Mouse (Mus musculus): ENCODE measurements around the gene 1700001K19Rik.
A peak's percentile ranks its signal among the peaks of the same experiment; 100 is the strongest.

DNA sequence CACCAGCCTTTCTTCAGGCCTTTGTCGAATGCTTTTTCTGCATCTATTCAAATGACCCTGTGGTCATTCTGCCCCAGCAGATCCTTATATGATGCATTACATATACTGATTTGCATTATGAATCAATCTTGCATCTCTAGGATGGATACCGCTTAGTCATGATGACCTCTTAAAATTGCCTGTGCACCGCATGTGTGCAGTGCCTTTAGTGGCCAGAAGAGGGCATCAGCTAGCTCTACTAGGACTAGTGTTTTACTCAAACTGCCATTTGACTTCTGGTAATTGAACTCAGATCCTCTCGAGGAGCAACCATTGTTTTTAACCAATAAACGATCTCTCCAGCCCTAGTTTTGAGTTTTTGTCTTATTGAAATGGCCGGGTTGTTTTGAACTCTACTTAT, 31.4 kb upstream of the 1700001K19Rik start:
- TF ChIP-seq CTCF (IDR thresholded peaks at IDR 0.05; ENCODE audit: low read depth, low read length) = peak; percentile 28
- no peak for TF ChIP-seq POLR2A (IDR thresholded peaks at IDR 0.05; ENCODE audit: insufficient read depth, low read length)
- no peak for TF ChIP-seq EP300 (IDR thresholded peaks at IDR 0.05; ENCODE audit: insufficient read depth, low read depth, low read length)
